Mouse (Mus musculus) bone marrow, adult 2 months (tissue): ENCODE data around the gene Lbr.

Experiments used
- CTCF ChIP-seq: fragments of 200-500 bp; IDR thresholded peaks from 2 replicates; pipeline ENCODE4 v1.5.1; 2011; ENCODE audit warnings: low read length, control low read depth; ENCODE audit not compliant: control insufficient read depth, insufficient read depth
- POLR2A ChIP-seq: fragments of 200-500 bp; IDR thresholded peaks from 2 replicates; pipeline ENCODE4 v1.6.1; 2011; ENCODE audit warnings: low read depth, mild to moderate bottlenecking, control low read depth, low read length, borderline replicate concordance; ENCODE audit not compliant: control insufficient read depth

GRCm38 (mm10) chr1:181811481-181812223 is 31.2 kb downstream of the Lbr start:
- TF ChIP-seq CTCF: no peak
- no peak for TF ChIP-seq POLR2A
